Mouse (Mus musculus) central nervous system, embryonic 18 days (tissue): ENCODE measurements around the gene Clec4a1. TPM values are rescaled to one million over a fixed set of nuclear protein-coding genes. Genes with fewer than 3 reads are reported as not detected.

Source experiments
- polyA plus RNA-seq: library from polyadenylated mRNA; depleted of rRNA; stranded (reverse); fragments of >200 nt; gene quantifications from 2 replicates; pipeline ENCODE4 v1.2.3, GENCODE M21; 2012; rRNA removed

Clec4a1 gene
- 0.60 and 0.64 TPM in 2 replicates for polyA plus RNA-seq

GRCm38 (mm10) chr6:122921451-122921850 is at the start of gene Clec4a1:
Clec4a1 (plus strand) TSS chr6:122921848.

GRCm38 (mm10) chr6:122873871-122874719 is 47.6 kb upstream of the Clec4a1 start, which contains the start of gene Necap1:
Necap1 (plus strand) TSS chr6:122874474.

GRCm38 (mm10) chr6:122952401-122952800 is 30.8 kb downstream of the Clec4a1 start, which contains the start of gene Clec4a3:
Clec4a3 (plus strand) TSS chr6:122952515.

Other genes starting within 250 kb of the Clec4a1 start
- 0.07 and 0.16 TPM in 2 replicates for gene Nanog, start 214.4 kb upstream of the Clec4a1 start, polyA plus RNA-seq
- 56.5 and 57.2 TPM in 2 replicates for gene Slc2a3, start 120.2 kb upstream of the Clec4a1 start, polyA plus RNA-seq
- gene Foxj2, start 101.9 kb upstream of the Clec4a1 start, polyA plus RNA-seq, result 8.4 and 10.5 TPM in 2 replicates
- 0.80 and 1.1 TPM in 2 replicates for gene C3ar1, start 65.7 kb upstream of the Clec4a1 start, polyA plus RNA-seq
- gene Necap1, start 47.4 kb upstream of the Clec4a1 start, polyA plus RNA-seq, result 110 and 116 TPM in 2 replicates
- 0.20 and 0.23 TPM in 2 replicates for gene Clec4a3, start 30.7 kb downstream of the Clec4a1 start, polyA plus RNA-seq
- not detected in 2 replicates for gene Clec4a4, start 68.5 kb downstream of the Clec4a1 start, polyA plus RNA-seq
- gene Clec4b1, start 128.1 kb downstream of the Clec4a1 start, polyA plus RNA-seq, result not detected in 2 replicates
- 0.66 and 0.95 TPM in 2 replicates for gene Clec4a2, start 184.6 kb downstream of the Clec4a1 start, polyA plus RNA-seq